Mouse (Mus musculus) cerebellum, adult (tissue): ENCODE results near the gene Shb.

Experiments
- ATAC-seq: cut with Nextera tagmentation; 2 replicates; pipeline ENCODE4 v1.9.2; 2017; ENCODE audit warnings: mild to moderate bottlenecking, moderate library complexity, mixed read lengths; ENCODE audit not compliant: insufficient number of reproducible peaks, low FRiP score, low TSS enrichment

Shb gene

DNA sequence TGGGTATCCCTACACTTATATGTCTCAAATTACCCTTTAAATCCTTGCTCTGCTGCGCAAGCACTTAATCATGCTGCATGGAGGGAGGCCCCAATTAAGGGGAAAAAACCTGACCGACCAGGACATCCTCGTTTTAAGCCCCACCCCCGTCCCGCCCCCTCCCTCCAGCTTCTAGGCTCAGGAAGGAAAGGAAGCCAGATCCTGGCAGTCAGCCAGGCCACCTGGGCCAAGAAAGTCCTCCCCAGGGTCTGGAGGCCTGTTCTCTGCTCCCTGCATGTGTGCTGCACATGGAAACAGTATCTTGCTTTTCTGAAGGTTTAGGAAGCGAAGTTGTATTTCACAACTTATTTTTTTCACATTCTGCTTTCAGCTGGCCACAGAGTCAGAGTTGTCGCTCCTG, at the start of gene Shb:
Gene Shb, minus strand, starts transcription at position 96 of the 400 bp plus-strand sequence.
- ATAC-seq = no peak

DNA sequence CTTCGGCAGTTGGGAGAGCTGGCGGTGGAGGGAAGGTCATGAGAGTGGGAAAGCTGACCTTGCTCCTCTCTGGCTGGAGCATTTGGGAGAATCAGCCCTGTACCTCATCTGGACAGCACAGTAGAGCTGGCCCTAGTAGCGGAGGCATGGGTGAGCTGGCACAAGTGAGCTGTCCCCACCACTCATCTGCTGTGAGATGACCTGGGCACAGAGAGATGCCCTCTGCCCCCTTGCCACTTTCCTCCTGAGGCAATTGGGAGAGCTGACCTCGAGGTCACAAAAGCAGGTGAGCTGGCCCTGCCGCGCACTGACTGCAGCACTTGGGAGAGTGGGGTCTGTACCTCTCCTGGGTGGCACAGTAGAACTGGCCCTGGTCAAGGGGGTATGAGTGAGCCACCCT, 48.8 kb upstream of the Shb start:
- no peak for ATAC-seq

DNA sequence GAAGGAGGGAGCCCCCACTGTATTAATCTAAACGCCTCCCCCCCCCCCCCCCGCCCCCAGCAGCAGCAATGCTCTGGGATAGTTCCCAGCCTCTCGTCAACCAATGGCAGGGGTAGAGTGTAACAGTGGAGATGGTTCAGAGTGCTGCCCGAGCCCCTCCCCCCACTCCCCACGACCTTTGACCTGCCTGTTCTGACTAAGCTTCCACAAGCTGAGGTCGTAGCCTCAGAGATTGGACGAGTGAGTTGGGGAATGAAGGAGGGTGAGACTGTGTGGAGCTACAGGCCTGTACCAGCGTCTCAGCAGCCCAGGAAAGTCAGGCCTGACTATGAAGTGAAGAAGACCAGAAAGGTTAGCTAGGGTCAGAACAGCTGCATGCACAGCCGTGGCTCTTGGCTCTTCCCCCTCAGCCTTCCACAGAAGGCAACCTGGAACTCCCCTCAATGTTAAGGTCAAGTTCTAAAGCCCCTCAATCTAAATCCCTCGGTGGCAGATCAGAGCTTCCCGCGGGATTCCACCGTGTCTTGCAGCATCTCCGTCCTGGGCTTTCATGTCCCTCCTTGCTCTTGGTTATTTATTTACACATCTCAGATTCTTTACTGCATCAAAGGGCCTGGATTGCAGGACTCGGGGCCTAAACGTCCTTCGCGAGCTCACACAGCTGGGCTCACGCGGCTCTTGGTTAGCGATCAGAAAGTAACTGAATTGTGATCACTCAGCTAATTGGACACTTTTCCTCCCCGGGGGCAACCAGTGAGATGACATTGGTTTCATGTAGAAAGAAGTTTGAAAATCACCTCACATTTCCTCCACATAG, 46.5 kb upstream of the Shb start:
- no peak for ATAC-seq

DNA sequence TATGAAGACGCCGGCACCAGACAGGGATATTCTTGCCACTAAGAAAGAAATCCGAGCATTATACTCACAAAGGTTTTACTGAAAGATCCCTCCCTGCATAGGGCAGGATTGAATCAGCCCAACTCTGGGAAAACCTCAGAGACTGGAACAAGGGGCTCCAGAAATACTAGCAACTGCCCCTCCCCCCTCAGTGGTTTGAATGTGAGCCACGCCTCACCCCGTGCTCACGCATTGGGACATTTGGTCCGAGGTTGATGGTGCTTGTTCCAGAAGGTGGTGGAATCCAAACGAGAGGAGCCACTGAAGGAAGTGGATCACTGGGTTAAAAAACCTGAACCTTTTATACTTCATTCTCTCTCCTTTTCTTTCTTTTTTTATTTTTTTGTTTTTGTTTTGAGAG, 45.4 kb upstream of the Shb start:
- no peak for ATAC-seq

DNA sequence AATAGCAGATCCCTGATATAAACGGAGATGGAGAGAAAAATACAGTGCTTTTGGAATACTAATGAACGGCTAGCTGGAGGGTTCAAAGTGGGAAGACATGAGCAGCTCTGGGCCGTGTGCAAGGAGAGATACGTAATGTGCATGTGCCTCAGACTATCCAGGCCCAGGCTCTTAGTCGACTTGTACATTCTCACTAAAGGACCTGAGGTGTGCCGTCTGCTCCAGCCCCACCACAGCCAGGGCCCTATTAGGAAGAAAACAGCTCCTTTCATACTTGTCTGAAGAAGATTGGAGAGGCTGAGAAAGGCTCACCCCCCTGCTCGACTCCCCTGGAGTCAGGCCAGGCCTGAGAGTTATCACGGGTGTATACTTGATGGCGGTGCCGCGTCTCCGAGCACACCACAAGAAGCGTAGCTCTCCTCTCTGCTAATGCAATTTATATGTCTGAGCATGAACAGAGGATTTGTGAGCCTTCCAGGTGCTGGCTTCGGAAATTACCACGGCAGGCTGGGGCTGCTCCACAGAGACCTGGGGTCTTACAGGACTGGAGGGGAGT, 42.4 kb upstream of the Shb start:
- ATAC-seq = no peak

DNA sequence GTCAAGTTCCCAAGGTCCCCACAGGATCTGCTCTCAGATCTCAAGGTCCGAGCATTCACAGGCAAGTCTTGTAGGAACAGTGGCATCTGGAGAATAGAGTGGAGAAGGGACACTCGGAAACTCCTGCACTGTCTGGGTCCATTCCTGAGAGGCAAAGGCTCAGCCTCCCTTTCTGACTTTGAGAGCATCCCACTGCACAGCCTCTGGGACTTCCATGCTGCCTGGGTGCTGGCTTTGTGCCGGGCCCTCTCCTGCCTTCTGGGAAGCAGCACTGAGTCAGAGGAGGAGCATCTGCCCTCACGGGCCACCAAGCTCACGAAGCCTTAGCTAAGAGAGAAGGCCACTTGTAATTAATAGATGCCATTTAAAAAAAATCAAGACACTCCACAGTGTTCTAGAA, 37.3 kb upstream of the Shb start:
- ATAC-seq = no peak

DNA sequence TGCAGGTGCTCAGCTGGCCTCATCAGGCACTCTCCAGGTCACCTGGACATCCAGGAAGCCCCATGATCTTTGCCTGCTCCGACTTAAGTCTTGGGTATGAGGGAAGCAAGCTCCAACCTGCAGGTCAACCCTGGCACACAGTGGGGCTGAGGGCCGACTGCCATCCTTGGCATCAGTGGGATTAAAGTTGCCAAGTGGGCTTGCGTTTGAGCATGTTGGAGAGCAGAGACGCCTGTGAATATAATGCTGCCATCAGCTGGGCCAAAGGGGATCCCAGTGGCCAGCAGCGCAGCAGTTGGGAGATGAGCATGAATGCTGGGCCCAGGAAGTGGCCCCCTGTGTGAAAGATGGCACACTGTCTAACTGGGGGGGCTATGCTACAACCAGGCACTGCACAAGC, 25.9 kb upstream of the Shb start:
- ATAC-seq = no peak

DNA sequence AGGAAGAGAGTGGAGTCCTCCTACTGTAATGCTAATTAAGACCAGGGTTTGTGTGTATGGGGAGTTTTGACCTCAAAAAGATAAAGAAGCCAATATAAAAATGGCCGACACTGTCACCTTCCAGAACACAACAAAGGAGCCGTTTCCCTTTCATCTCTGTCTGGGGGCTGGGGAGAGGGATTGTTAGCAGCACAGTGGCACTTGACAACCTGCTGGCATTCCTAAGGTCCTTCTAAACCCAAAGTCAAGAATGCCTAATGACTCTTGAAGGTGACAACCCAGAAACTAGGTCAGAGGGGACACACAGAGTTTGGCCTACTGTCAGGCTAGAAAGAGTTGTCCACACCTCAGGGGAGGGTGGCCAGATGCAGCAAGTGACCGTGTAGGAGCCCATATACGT, 20.3 kb upstream of the Shb start:
- no peak for ATAC-seq

DNA sequence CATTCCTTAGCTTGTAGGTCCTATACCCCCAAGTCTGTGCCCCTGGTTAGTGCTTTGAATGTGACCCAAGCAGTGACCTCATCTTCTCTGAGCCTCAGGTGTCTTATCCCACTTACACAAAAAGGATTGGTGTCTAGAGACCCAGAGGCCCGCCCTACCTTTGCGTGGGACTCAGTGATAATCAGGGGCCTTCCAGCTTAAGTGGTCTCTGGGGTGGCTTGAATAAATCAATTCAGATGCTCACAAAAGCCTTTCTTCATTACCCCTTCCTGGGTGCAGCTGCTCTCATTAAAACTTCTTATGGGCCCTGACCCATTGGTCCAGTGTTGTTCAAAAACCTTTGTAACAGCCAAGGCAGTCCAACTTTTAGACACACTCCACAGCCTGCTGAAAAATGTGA, 18.7 kb upstream of the Shb start:
- no peak for ATAC-seq

DNA sequence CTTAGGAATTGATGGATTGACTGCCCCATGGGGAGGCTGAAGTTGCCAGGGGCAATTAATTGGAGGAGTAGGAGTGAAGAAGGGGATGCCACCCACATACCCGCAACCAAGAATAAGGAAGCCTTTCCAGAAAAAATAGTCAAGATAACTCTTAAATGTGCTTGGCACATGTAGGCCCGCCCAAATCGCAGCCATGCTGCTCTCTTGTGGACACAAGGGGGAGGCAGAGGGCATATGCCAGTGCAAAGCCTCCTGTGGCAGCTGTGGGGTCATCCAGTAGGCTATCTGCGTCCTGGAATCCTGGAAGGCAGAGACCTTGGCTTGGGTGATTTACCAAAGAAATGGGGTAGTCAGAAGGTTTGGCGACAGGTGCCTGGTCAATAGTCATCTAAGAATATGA, 17.2 kb upstream of the Shb start:
- ATAC-seq = no peak

DNA sequence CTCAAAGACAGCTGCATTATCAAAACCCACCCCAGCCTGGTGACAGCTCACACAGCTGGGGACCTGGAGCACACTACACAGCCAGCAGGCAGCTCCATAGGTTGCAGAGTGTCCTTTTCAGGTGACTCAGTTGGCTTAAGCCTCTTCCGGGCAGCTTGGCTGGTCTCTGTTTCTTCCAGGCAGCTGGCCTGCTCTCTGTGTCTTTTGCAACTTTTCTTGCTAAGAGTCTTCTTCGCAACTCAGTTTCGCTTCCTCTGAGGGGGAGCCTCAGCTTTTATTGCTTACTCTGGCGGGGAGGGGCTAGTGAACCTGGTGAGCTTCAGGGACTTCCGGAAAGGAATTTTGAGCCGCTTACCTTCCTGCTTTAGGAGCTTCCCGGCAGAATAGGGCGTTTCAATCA, 13.6 kb upstream of the Shb start:
- no peak for ATAC-seq

DNA sequence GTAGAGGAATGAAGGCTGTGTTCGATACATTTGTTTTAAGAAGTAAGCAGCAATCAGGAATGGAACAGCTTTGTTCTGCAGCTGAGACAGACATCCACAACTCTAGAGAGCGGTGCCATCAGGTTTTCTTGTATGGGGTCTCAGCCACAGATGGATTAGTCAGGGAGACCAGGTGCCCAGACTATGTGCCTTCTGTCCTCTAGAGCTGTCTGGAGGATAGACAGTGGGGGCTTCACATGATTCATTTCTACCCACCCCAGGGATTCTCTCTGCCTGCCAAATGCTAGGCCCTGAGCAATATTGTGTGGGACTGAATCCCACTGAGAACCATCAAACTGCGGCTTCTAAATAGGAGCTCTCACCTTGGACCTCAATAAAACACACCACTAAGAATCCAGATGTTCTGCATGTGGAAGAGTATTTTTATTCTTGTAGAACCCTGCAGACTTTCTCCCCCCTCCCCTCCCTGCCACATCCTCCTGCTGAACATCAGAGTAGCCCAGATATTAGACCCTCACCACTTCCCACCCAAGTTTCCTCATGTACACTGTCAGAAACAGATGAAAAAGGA, 11.3 kb upstream of the Shb start:
- no peak for ATAC-seq

DNA sequence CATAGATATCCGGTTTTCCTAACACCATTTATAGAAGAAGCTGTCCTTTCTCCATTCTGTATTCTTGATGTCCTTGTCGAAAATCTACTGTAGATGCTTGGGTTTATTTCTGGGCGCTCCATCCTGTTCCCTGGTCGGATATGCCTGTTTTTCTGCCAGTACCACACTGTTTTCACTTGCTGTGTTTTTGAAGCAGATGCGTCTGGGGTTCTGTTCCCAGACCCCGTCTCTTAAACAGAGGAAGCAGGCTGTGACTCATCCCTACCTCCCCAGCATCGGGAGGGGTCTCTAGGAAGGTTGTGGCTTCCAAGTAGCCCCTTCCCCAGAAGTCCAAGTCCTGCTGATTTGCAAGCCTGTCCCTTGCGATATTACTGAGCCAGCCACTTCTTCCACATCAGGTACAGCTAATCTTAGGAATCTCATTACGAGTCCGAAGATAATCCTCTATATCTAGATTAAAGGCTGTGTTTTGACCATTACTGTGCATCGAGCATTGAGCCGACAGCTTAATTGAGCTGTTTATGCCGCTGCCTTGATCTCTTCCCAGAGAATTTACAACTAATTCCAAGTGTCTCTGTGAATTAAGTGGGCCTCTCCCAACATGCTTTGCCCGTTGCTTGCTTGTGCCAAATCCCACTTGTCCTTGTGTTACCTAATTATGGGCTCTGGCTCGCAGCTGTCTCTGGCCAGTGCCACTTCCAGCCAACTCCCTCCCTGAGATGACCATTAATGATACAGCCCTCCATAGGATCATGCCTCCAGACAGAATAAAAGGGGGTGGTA, 8.1 kb upstream of the Shb start:
- ATAC-seq = no peak

DNA sequence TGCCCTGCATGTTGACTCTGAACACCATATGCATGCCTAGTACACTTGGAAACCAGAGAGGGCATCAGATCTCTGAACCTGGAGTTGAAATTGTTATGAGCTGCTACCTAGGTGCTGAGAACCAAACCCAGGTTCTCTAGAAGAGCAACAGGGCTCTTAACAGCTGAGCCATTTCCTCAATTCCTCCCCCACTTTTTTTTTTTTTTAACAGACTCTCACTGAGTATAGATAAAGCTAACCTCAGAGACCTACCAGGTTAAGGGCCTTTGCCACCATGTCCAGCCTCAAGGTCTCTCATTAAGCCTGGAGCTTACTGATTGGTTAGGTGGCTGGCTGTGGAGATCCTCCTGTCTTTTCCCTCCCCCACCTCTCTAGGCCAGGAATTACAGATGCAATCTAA, 6.9 kb upstream of the Shb start:
- ATAC-seq = no peak

DNA sequence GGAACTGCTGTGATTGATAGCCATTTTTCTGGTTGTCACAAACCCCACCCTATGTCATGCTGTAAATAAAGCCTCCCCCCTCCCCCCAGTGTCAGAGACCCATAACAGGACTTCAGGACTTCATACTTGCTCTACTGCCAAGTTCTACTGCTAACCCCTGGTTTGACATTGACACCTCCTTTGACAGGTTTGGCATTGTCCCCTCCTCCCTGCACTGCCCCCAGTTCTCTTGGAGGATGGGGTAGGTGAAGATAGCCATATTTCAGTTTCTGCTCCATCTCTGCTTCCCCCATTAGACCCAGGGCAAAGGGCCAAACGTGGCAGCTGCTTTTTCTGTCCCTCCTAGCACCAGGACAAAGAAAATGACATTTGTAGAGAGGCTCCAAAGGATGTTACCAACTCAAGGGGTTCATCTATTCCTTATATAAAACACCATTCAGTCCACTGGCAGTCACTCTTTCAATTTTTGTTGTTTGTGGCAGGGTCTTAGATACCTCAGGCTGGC, 1.2 kb upstream of the Shb start:
- no peak for ATAC-seq

DNA sequence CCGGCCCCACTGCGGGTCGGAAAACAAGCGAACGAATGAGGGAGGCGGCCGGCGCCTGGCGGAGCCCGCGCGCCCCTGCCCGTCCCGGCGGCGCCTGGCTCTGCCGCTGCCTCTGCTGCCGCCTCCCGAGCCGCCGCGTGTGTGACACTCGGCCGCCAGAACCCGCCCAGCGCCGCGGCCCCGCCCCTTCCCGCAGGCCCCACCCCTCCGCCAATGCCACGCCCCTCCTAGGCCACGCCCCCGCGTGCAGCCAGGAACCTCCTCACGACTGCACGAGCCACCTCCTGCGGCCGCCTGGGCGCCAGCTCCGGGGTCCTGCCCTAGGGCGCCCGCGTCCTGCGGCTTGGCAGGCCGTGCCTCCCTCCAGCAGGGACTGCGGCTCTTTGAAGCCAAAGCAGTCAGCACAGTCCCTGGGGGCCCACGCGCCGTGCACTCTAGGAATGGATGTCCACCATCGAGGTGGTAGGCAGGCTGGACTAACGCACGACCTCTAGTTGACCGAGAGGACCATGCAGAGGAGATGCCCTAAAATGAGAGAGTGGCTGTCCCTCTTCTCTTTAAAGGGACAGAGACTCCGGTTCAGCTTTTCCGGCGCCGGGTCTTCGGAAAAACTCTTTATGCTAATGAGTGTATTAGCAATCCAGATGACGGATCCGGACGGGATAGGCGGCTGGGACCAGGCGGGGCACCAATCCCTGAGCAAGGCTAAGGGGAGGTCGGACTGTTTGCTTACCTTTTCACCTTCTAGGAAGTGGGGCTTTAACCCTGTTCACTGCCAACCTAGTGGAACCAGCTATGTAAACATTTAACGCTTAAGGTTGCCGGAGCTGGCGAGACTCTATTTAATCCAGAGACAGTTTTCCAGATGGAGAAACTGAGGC, 1.4 kb downstream of the Shb start:
- ATAC-seq = peak; percentile 66

DNA sequence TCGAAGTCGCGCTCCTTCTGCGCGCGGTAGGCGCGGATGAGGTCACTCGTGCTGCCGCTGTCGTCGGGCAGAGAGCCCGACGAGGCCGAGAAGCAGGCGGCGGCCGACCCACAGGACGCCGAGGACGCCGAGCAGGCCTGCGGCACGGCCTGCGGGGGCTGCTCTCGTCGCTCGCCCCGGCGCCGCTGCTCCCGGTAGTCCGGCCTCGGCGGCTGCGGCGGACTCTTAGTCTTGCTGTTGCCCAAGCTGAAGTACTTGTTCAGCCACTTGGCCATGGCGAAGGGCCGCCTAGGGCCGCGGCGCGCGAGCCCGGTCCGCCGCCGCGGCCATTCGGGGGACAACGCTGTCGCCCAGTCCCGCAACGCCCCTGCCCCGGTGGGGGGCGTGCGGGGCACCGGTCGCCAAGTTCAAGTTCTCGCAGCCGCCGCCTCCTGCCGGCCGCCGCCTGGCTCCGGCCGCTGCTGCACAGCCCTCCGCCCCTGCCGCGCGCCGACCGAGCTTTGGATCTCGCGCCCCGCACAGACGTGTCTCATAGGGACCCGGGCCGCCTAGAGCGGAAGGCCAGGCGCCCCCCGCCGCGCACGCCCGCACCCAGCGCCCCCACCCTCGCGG, 2.2 kb downstream of the Shb start:
- ATAC-seq = no peak; the same call in 1 of the 2 replicates

DNA sequence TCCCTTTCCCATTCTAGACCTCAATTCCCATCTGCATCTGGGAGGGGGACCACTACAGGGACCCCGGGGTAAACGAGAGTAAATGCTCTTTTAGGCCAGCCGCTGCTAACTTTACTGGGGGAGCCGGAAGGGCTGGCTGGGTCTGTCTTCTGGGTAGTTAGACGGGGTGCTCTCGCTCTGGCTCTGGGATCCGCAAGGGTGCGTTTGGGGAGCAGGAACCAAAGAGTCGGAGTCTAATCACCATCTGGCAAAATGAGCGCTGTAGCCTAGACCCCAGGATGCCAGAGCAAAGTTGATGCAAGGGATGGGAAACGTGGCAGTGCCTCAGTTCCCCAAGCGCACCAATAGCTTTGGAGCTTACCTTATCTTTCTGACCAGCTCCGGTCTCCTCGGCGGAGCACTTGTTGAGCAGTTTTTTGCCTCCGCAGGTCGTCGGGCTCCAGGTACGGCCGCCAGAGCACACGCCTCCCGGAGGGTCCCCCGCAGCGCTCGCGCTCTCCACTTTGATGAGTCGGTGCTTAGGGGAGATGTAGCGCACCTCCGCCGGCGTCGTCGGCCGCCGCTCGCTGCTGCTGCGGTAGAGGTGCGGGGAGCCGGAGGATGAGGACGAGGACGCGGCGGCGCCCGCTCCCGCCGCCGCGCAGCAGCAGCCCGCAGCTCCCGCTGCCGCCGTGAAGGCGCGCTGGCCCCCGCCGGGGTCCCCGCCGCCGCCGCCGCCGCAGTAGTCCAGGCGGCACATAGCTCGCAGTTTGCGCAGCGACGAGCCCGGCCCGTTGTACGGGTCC, 2.9 kb downstream of the Shb start:
- no peak for ATAC-seq
